ENCODE assay signal across 8 mouse cellular contexts in the genomic region with DNA sequence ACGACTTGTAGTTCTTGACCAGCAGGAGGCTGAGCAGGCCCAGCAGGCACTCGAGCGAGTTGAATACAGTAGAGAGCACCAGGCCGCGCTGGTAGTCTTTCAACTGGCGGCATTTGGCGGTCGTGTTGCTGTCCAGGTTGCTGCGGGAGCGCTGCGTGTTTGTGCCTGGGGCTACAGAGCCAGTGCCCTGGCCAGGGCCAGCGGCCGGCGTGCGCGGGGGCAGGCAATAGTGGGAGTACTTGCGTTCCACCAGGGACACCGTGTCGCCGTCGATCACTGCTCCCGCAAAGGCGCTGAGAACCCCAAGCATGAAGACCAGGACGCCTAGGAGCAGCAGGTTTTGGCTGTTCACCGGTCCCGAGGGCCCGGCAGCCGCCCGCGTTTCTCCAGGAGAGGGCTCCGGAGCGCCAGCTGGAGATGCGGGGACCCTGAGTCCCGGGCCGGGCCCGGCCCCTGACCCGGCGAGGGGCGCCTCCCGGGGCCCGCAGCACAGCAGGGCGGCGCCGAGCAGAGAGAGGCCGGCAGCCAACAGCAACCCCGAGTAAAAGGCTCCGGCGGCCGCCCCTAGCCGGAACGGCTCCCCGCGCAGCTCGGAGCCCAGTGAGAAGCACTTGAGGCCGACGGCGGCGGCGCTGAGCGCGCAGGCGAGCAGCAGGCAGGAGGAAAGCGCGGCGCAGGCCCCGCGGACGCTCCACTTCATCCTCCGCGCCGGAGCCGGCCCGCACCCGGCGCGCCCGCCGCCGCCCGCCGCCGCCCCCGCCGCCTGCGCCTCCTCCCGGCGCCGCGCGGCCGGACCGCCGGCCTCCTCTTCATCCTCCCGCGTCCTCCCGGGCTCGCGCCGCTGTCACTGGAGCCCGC. TPM values are rescaled to one million over a fixed set of nuclear protein-coding genes. Genes with fewer than 3 reads are reported as not detected.
DNase-seq lines count a peak whose midpoint lies in the region; ATAC-seq and TF ChIP-seq lines count a peak whose summit lies in the region.

No protein-coding gene starts in this region.

- no peak overlapping the region for H3K27ac ChIP-seq in embryonic facial prominence, embryonic 13.5 days
- no peak overlapping the region for H3K27ac ChIP-seq in heart, embryonic 15.5 days
- no peak overlapping the region for H3K27ac ChIP-seq in kidney, postnatal 0 days
- H3K27ac ChIP-seq in liver, embryonic 16.5 days (ENCODE audit: low read length), result no peak overlapping the region
- H3K27ac ChIP-seq in neural tube, embryonic 15.5 days (replicated peaks), result no peak overlapping the region; the same call in 1 of the 2 replicates

- peak; percentile 71 for DNase-seq in 416B (ENCODE audit: low read depth)
- DNase-seq in adrenal gland, postnatal 14 days, result peak; percentile 63
- peak; percentile 64 for DNase-seq in kidney, postnatal 0 days (ENCODE audit: low spot score)

- under 1% methylated on average over 94 of the region's 100 CpGs for WGBS in embryonic facial prominence, embryonic 13.5 days
- under 1% methylated on average over 81 of the region's 100 CpGs for WGBS in heart, embryonic 15.5 days
- under 1% methylated on average over 46 of the region's 100 CpGs for WGBS in kidney, postnatal 0 days
- under 1% methylated on average over 82 of the region's 100 CpGs for WGBS in liver, embryonic 16.5 days (ENCODE audit: insufficient replicate concordance)
- WGBS in neural tube, embryonic 15.5 days, result under 1% methylated on average over 81 of the region's 100 CpGs

- H3K4me3 ChIP-seq in embryonic facial prominence, embryonic 13.5 days, result peak overlapping the region; percentile 56
- H3K4me3 ChIP-seq in heart, embryonic 15.5 days, result peak overlapping the region; percentile 60
- H3K4me3 ChIP-seq in kidney, postnatal 0 days (replicated peaks; ENCODE audit: low read depth, low read length), result peak overlapping the region; percentile 48
- peak overlapping the region; percentile 51 for H3K4me3 ChIP-seq in liver, embryonic 16.5 days (ENCODE audit: low read depth, low read length)
- H3K4me3 ChIP-seq in neural tube, embryonic 15.5 days (replicated peaks), result peak overlapping the region; percentile 77

- H3K9ac ChIP-seq in embryonic facial prominence, embryonic 13.5 days, result peak overlapping the region; percentile 67
- peak overlapping the region; percentile 53 for H3K9ac ChIP-seq in heart, embryonic 15.5 days
- peak overlapping the region; percentile 49 for H3K9ac ChIP-seq in kidney, postnatal 0 days (ENCODE audit: low read depth, low read length)
- no peak overlapping the region for H3K9ac ChIP-seq in liver, embryonic 16.5 days (ENCODE audit: low read depth, low read length)
- peak overlapping the region; percentile 71 for H3K9ac ChIP-seq in neural tube, embryonic 15.5 days (replicated peaks)

- no peaks in the 10 kb centered on the region for H3K36me3 ChIP-seq in embryonic facial prominence, embryonic 13.5 days
- H3K36me3 ChIP-seq in heart, embryonic 15.5 days, result no peaks in the 10 kb centered on the region
- no peaks in the 10 kb centered on the region for H3K36me3 ChIP-seq in kidney, postnatal 0 days (ENCODE audit: insufficient read depth, low read length)
- no peaks in the 10 kb centered on the region for H3K36me3 ChIP-seq in liver, embryonic 16.5 days (ENCODE audit: control insufficient read depth, insufficient read depth)
- H3K36me3 ChIP-seq in neural tube, embryonic 15.5 days, result no peaks in the 10 kb centered on the region

- H3K4me2 ChIP-seq in embryonic facial prominence, embryonic 13.5 days, result peak overlapping the region; percentile 96
- H3K4me2 ChIP-seq in heart, embryonic 15.5 days, result peak overlapping the region; percentile 99
- peak overlapping the region; percentile 94 for H3K4me2 ChIP-seq in kidney, postnatal 0 days (ENCODE audit: low read length)
- H3K4me2 ChIP-seq in liver, embryonic 16.5 days (ENCODE audit: low read depth, low read length), result peak overlapping the region; percentile 65
- peak overlapping the region; percentile 95 for H3K4me2 ChIP-seq in neural tube, embryonic 15.5 days

- H3K9me3 ChIP-seq in embryonic facial prominence, embryonic 13.5 days, result no peaks in the 10 kb centered on the region
- H3K9me3 ChIP-seq in heart, embryonic 15.5 days (replicated peaks), result no peaks in the 10 kb centered on the region
- no peaks in the 10 kb centered on the region for H3K9me3 ChIP-seq in kidney, postnatal 0 days (replicated peaks; ENCODE audit: low read length)
- no peaks in the 10 kb centered on the region for H3K9me3 ChIP-seq in liver, embryonic 16.5 days (replicated peaks; ENCODE audit: control insufficient read depth, low read length)
- no peaks in the 10 kb centered on the region for H3K9me3 ChIP-seq in neural tube, embryonic 15.5 days (replicated peaks)

- ATAC-seq in embryonic facial prominence, embryonic 13.5 days (ENCODE audit: insufficient number of reproducible peaks, insufficient read depth, low FRiP score, low TSS enrichment, low read depth), result 0 out of 2 replicates have a peak, but pooled peaks have one; percentile 26
- peak; percentile 36 for ATAC-seq in heart, embryonic 15.5 days (replicated peaks; ENCODE audit: insufficient number of reproducible peaks, insufficient read depth, low FRiP score, low read depth)
- peak; percentile 48 for ATAC-seq in kidney, postnatal 0 days (replicated peaks; ENCODE audit: low FRiP score, low read depth)
- 0 out of 2 replicates have a peak, but pooled peaks have one; percentile 21 for ATAC-seq in liver, embryonic 16.5 days (ENCODE audit: low read depth)
- peak; percentile 45 for ATAC-seq in neural tube, embryonic 15.5 days (ENCODE audit: low FRiP score)
- no peak for ATAC-seq in erythroblast, adult 5-6 weeks (replicated peaks; ENCODE audit: low FRiP score, poor library complexity, severe bottlenecking)

- peaks cover 30% of the 10 kb centered on the region for H3K4me1 ChIP-seq in embryonic facial prominence, embryonic 13.5 days
- peaks cover 35% of the 10 kb centered on the region for H3K4me1 ChIP-seq in heart, embryonic 15.5 days (replicated peaks)
- peaks cover 29% of the 10 kb centered on the region for H3K4me1 ChIP-seq in kidney, postnatal 0 days (replicated peaks; ENCODE audit: insufficient read depth, low read length)
- H3K4me1 ChIP-seq in liver, embryonic 16.5 days (ENCODE audit: control insufficient read depth, low read depth, low read length), result peaks cover 5% of the 10 kb centered on the region
- H3K4me1 ChIP-seq in neural tube, embryonic 15.5 days, result peaks cover 46% of the 10 kb centered on the region

- TF ChIP-seq CTCF in kidney, postnatal 0 days (IDR thresholded peaks at IDR 0.05; ENCODE audit: low read depth), result peak; percentile 8; the same call in 1 of the 2 replicates

- H3K27me3 ChIP-seq in embryonic facial prominence, embryonic 13.5 days, result peaks cover 98% of the 10 kb centered on the region
- peaks cover 96% of the 10 kb centered on the region for H3K27me3 ChIP-seq in heart, embryonic 15.5 days
- peaks cover 79% of the 10 kb centered on the region for H3K27me3 ChIP-seq in kidney, postnatal 0 days (ENCODE audit: insufficient read depth, low read length)
- H3K27me3 ChIP-seq in liver, embryonic 16.5 days (ENCODE audit: control insufficient read depth, insufficient read depth, low read depth, low read length), result peaks cover 78% of the 10 kb centered on the region
- H3K27me3 ChIP-seq in neural tube, embryonic 15.5 days (replicated peaks), result peaks cover 86% of the 10 kb centered on the region

RNA-seq across cellular contexts. Expression of a gene that starts 0.5 kb away (rescaled TPM):
- 0.19 and 0.37 TPM in 2 replicates for total RNA-seq in adrenal gland, postnatal 14 days (2021)
- 0.11 TPM in 1 of 2 replicates, not detected in the other for polyA plus RNA-seq in embryonic facial prominence, embryonic 13.5 days (2015; fragmentation: Nextera tagmentation; extraction: Ambion mirVana)
- not detected in 2 replicates for polyA plus RNA-seq in heart, embryonic 15.5 days (2015; fragmentation: Nextera tagmentation; extraction: Ambion mirVana)
- 0.09 and 0.11 TPM in 2 replicates for polyA plus RNA-seq in kidney, postnatal 0 days (2015; fragmentation: Nextera tagmentation; extraction: Ambion mirVana)
- 0.08 TPM in 1 of 2 replicates, not detected in the other for polyA plus RNA-seq in liver, embryonic 16.5 days (2015; fragmentation: Nextera tagmentation; extraction: Ambion mirVana)
- polyA plus RNA-seq in neural tube, embryonic 15.5 days (2015; fragmentation: Nextera tagmentation; extraction: Ambion mirVana), result 2.4 and 3.0 TPM in 2 replicates
- total RNA-seq in erythroblast, adult 5-6 weeks (2015; ENCODE audit: low replicate concordance), result not detected in 2 replicates
- total RNA-seq in erythroblast, adult 5-6 weeks (2017; ENCODE audit: low replicate concordance), result 0.28 and 0.60 TPM in 2 replicates

RNA-seq across cellular contexts. Expression of a gene that starts 21.0 kb away (rescaled TPM):
- not detected in 2 replicates for total RNA-seq in adrenal gland, postnatal 14 days (2021)
- polyA plus RNA-seq in embryonic facial prominence, embryonic 13.5 days (2015; fragmentation: Nextera tagmentation; extraction: Ambion mirVana), result 0.36 and 0.62 TPM in 2 replicates
- 0.19 and 0.20 TPM in 2 replicates for polyA plus RNA-seq in heart, embryonic 15.5 days (2015; fragmentation: Nextera tagmentation; extraction: Ambion mirVana)
- 0.22 TPM in 2 replicates for polyA plus RNA-seq in kidney, postnatal 0 days (2015; fragmentation: Nextera tagmentation; extraction: Ambion mirVana)
- 0.16 TPM in 1 of 2 replicates, not detected in the other for polyA plus RNA-seq in liver, embryonic 16.5 days (2015; fragmentation: Nextera tagmentation; extraction: Ambion mirVana)
- polyA plus RNA-seq in neural tube, embryonic 15.5 days (2015; fragmentation: Nextera tagmentation; extraction: Ambion mirVana), result 0.29 and 0.34 TPM in 2 replicates
- total RNA-seq in erythroblast, adult 5-6 weeks (2015; ENCODE audit: low replicate concordance), result not detected in 2 replicates
- total RNA-seq in erythroblast, adult 5-6 weeks (2017; ENCODE audit: low replicate concordance), result not detected in 2 replicates

RNA-seq across cellular contexts. Expression of a gene that starts 54.8 kb away (rescaled TPM):
- total RNA-seq in adrenal gland, postnatal 14 days (2021), result 8.7 and 9.7 TPM in 2 replicates
- polyA plus RNA-seq in embryonic facial prominence, embryonic 13.5 days (2015; fragmentation: Nextera tagmentation; extraction: Ambion mirVana), result 5.0 and 5.4 TPM in 2 replicates
- 5.3 and 5.7 TPM in 2 replicates for polyA plus RNA-seq in heart, embryonic 15.5 days (2015; fragmentation: Nextera tagmentation; extraction: Ambion mirVana)
- 4.3 and 5.9 TPM in 2 replicates for polyA plus RNA-seq in kidney, postnatal 0 days (2015; fragmentation: Nextera tagmentation; extraction: Ambion mirVana)
- polyA plus RNA-seq in liver, embryonic 16.5 days (2015; fragmentation: Nextera tagmentation; extraction: Ambion mirVana), result 2.8 and 3.6 TPM in 2 replicates
- polyA plus RNA-seq in neural tube, embryonic 15.5 days (2015; fragmentation: Nextera tagmentation; extraction: Ambion mirVana), result 4.5 and 4.9 TPM in 2 replicates
- 0.19 and 2.3 TPM in 2 replicates for total RNA-seq in erythroblast, adult 5-6 weeks (2015; ENCODE audit: low replicate concordance)
- total RNA-seq in erythroblast, adult 5-6 weeks (2017; ENCODE audit: low replicate concordance), result 2.0 and 2.7 TPM in 2 replicates
